Mouse (Mus musculus): ENCODE results near the gene Tusc2.
A peak's percentile ranks its signal among the peaks of the same experiment; 100 is the strongest.

The Tusc2 gene

DNA sequence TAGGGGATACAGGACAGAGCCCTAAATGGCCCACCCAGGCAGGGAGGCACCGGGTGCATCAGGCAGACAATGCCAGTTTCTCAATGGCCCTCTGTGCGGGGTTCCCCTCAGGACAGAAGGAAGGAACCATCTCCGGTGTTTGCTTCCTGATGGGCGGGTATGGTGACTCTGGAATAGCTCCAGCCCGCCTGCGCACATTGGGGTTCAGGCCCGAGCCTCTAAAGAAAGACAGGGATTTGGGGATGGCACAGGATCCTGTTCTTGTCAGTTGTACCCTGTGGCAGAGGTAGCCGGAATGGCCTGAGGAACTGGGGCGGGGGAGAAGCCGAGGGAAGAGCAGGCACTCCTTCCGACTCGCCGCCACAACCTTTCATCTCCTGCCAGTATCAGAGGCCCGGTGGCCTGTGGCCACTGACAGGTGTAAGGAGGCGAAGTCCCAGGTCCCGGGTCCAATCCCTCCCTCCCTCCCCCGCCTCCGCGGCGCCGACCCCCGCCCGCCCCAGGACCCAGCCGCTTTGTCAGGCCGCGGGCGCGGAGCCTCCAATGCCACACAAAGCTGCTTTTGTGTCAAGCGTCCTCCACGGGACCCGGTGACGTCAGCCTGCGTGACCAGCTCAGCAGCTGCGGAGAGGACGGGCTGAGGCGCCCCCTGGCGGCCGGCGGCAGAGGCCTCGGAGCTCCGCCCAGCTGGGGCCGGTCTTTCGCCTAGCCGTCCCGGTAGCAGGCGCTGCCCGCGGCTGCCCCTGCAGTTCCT, 49.3 kb downstream of the Tusc2 start:
- DNase-seq, result peak; percentile 98

- DNase-seq, result no peak
These were observed 50.0 kb downstream of the Tusc2 start for GRCm38 (mm10) chr9:107612945-107613569.

GRCm38 (mm10) chr9:107615035-107615434, 52.0 kb downstream of the Tusc2 start:
- no peak for DNase-seq
